Comparison of ENCODE assay signal across 31 mouse cellular contexts in genomic region chr7:19778645-19779044, GRCm38 (mm10). TPM values are rescaled to one million over a fixed set of nuclear protein-coding genes. Genes with fewer than 3 reads are reported as not detected.
A peak's percentile ranks its signal among the peaks of the same experiment; 100 is the strongest.
DNase-seq lines count a peak whose midpoint lies in the region; TF ChIP-seq lines count a peak whose summit lies in the region.
"Had no signal": no experiment of that assay in that cellular context is flagged by ENCODE, and none has a peak within 500 bp of the region (broad histone marks: within the 10 kb centered on the region; RNA-seq: fewer than 3 reads in every experiment).

No protein-coding gene starts in this region.

- H3K4me3 ChIP-seq in lung, adult 2 months (replicated peaks; ENCODE audit: extremely low read depth, low read depth, low read length) = no peak overlapping the region
- no peak overlapping the region for H3K4me3 ChIP-seq in hindbrain, embryonic 10.5 days
- H3K4me3 ChIP-seq: forebrain, embryonic 10.5 days; forebrain, embryonic 15.5 days; hindbrain, embryonic 12.5 days; intestine, embryonic 15.5 days; liver, embryonic 15.5 days; midbrain, embryonic 10.5 days; stomach, embryonic 15.5 days had no signal

- peaks cover 14% of the 10 kb centered on the region; the same call in 1 of the 2 replicates for H3K9me3 ChIP-seq in hindbrain, embryonic 10.5 days
- H3K9me3 ChIP-seq: forebrain, embryonic 15.5 days; intestine, embryonic 15.5 days; liver, embryonic 15.5 days; stomach, embryonic 15.5 days had no signal

- DNase-seq in urinary bladder, postnatal 14 days (ENCODE audit: low spot score) = peak; percentile 68
- no peak for DNase-seq in urinary bladder, adult 2 months (ENCODE audit: low spot score)
- peak; percentile 78 for DNase-seq in lung, adult 2 months
- DNase-seq in lung, postnatal 10 days = peak; percentile 68
- DNase-seq in testis, postnatal 10 days (ENCODE audit: low spot score) = no peak
- no peak for DNase-seq in hindbrain, embryonic 10.5 days (ENCODE audit: low spot score)
- DNase-seq in gastrocnemius, postnatal 4 days (ENCODE audit: low spot score in 2 of 2) = no peak
- DNase-seq: adrenal gland, postnatal 14 days; cerebellum, adult 11-12 months; cerebellum, postnatal 14 days; gastrocnemius, postnatal 36 days; heart, postnatal 14 days; kidney, adult 8-10 months; kidney, postnatal 10 days; layer of hippocampus, postnatal 36 days; right cerebral cortex, postnatal 25 days; thymus, postnatal 14 days had no signal

- H3K27me3 ChIP-seq in hindbrain, embryonic 10.5 days (ENCODE audit: insufficient read depth, poor library complexity, severe bottlenecking) = no peaks in the 10 kb centered on the region
- H3K27me3 ChIP-seq: forebrain, embryonic 15.5 days; hindbrain, embryonic 12.5 days; intestine, embryonic 15.5 days; liver, embryonic 15.5 days; stomach, embryonic 15.5 days had no signal

- peaks cover 4% of the 10 kb centered on the region for H3K4me1 ChIP-seq in lung, adult 2 months (ENCODE audit: control insufficient read depth, insufficient read depth, low read length)
- no peaks in the 10 kb centered on the region for H3K4me1 ChIP-seq in hindbrain, embryonic 10.5 days (replicated peaks)
- H3K4me1 ChIP-seq: forebrain, embryonic 10.5 days; forebrain, embryonic 15.5 days; hindbrain, embryonic 12.5 days; intestine, embryonic 15.5 days; midbrain, embryonic 10.5 days; stomach, embryonic 15.5 days had no signal

- no peak overlapping the region for H3K27ac ChIP-seq in hindbrain, embryonic 10.5 days
- H3K27ac ChIP-seq: forebrain, embryonic 10.5 days; forebrain, embryonic 15.5 days; hindbrain, embryonic 12.5 days; hindbrain, postnatal 0 days; intestine, embryonic 15.5 days; liver, embryonic 15.5 days; midbrain, embryonic 10.5 days; stomach, embryonic 15.5 days had no signal

- no peak for TF ChIP-seq POLR2A in lung, adult 2 months (IDR thresholded peaks at IDR 0.05; ENCODE audit: borderline replicate concordance, extremely low read depth, low read depth, low read length)

- H3K36me3 ChIP-seq in hindbrain, embryonic 10.5 days = no peaks in the 10 kb centered on the region
- H3K36me3 ChIP-seq: forebrain, embryonic 10.5 days; forebrain, embryonic 15.5 days; hindbrain, embryonic 12.5 days; intestine, embryonic 15.5 days; midbrain, embryonic 10.5 days; stomach, embryonic 15.5 days had no signal

- WGBS in lung, adult 2 months = 72% methylated on average over 8 of the region's 8 CpGs
- whole genome bisulfite sequencing in hindbrain, embryonic 10.5 days = 84% methylated on average over 8 of the region's 8 CpGs

- no peak for TF ChIP-seq CTCF in lung, adult 2 months (IDR thresholded peaks at IDR 0.05; ENCODE audit: insufficient read depth, low read length)

RNA-seq across cellular contexts. Expression of gene Bcam, which starts 7.8 kb away (rescaled TPM):
- 171 and 177 TPM in 2 replicates for polyA plus RNA-seq in urinary bladder, adult 2 months (2012; rRNA removed)
- polyA plus RNA-seq in lung, adult 2 months (2012; rRNA removed) = 769 and 829 TPM in 2 replicates
- 46.8 and 57.3 TPM in 2 replicates for polyA plus RNA-seq in hindbrain, embryonic 10.5 days (2016; fragmentation: Nextera tagmentation; extraction: Ambion mirVana)
- 100 to 1,000 TPM; 119 to 144 TPM for total RNA-seq in gastrocnemius, postnatal 4 days (2021)
- total RNA-seq: megakaryocyte progenitor cell, adult 5-6 weeks; neutrophil, adult 5-6 weeks had no signal

RNA-seq across cellular contexts. Expression of gene Cblc, which starts 18.0 kb away (rescaled TPM):
- 25.6 and 37.5 TPM in 2 replicates for polyA plus RNA-seq in urinary bladder, adult 2 months (2012; rRNA removed)
- polyA plus RNA-seq in lung, adult 2 months (2012; rRNA removed) = 16.1 and 21.9 TPM in 2 replicates
- 1.2 and 1.8 TPM in 2 replicates for polyA plus RNA-seq in hindbrain, embryonic 10.5 days (2016; fragmentation: Nextera tagmentation; extraction: Ambion mirVana)
- total RNA-seq in gastrocnemius, postnatal 4 days (2021) = under 1 TPM; 0.76 to 0.96 TPM
- total RNA-seq: gastrocnemius, adult 18-20 months; gastrocnemius, postnatal 36 days; heart, postnatal 14 days; hindbrain, postnatal 0 days; layer of hippocampus, postnatal 36 days; megakaryocyte progenitor cell, adult 5-6 weeks had no signal
- polyA plus RNA-seq: CD4-positive, CD25-positive, alpha-beta regulatory T cell, adult 4 months; forebrain, embryonic 15.5 days; frontal cortex, adult 2 months; heart, embryonic 14.5 days had no signal

RNA-seq across cellular contexts. Expression of gene Nectin2, which starts 28.4 kb away (rescaled TPM):
- 37.9 and 38.6 TPM in 2 replicates for polyA plus RNA-seq in urinary bladder, adult 2 months (2012; rRNA removed)
- polyA plus RNA-seq in lung, adult 2 months (2012; rRNA removed) = 70.9 and 74.7 TPM in 2 replicates
- polyA plus RNA-seq in hindbrain, embryonic 10.5 days (2016; fragmentation: Nextera tagmentation; extraction: Ambion mirVana) = 89.0 and 99.8 TPM in 2 replicates
- total RNA-seq in gastrocnemius, postnatal 4 days (2021) = 10 to 100 TPM; 21.1 to 23.2 TPM

RNA-seq across cellular contexts. Expression of gene Bcl3, which starts 43.9 kb away (rescaled TPM):
- polyA plus RNA-seq in urinary bladder, adult 2 months (2012; rRNA removed) = 10.8 and 10.9 TPM in 2 replicates
- 38.7 and 71.2 TPM in 2 replicates for polyA plus RNA-seq in lung, adult 2 months (2012; rRNA removed)
- 0.60 and 0.78 TPM in 2 replicates for polyA plus RNA-seq in hindbrain, embryonic 10.5 days (2016; fragmentation: Nextera tagmentation; extraction: Ambion mirVana)
- total RNA-seq in gastrocnemius, postnatal 4 days (2021) = 1 to 10 TPM; 5.1 to 5.7 TPM

Comparison
In these comparisons a context has a peak if more than half of its experiments do, and no peak if none do; other contexts are left out.
1. DNase-seq: peak in urinary bladder, postnatal 14 days (single experiment), lung, adult 2 months (single experiment) and lung, postnatal 10 days (single experiment); none in urinary bladder, adult 2 months (single experiment), testis, postnatal 10 days (single experiment), hindbrain, embryonic 10.5 days (single experiment) and gastrocnemius, postnatal 4 days (0 of 2).